Mouse (Mus musculus): ENCODE results near the gene Rasal2.

Gene Rasal2

GRCm38 (mm10) chr1:157443026-157443722 lies 30.8 kb upstream of the Rasal2 start:
- in situ Hi-C loops (cut with MboI, MseI), result no loop called here

DNA sequence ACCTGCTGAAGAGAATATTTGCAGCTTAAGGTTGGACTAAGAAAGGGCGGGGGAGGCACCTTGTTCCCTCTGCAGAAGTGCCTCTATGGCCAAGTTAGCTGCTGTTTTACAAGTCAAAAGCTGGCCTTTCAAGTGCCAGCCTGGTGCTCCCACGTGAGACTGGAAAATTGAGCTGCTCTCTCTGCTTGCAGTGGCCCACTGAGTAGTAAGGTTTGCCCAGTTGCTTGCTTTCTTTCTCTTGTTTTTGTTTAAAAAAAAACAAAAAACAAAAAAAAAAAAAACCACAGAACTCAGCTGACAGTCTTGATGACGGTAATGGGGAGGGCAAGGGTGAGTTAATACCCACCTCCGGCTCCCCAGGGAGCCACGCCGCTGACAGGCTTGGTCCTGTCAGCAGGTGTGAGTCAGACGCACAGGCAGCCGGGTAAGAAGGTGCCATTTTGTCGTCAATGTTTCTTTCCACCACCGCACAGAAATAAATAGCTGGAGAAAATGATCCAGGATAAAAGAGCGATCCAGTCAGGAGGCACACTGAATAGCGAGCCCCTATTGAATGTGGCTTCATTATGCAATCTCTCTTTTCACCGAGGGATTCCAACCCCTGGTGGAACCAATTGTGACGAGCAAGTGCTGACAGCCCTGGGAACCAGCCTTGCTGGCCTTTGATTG lies 27.7 kb upstream of the Rasal2 start:
- in situ Hi-C loops (cut with MboI, MseI), result no loop called here

DNA sequence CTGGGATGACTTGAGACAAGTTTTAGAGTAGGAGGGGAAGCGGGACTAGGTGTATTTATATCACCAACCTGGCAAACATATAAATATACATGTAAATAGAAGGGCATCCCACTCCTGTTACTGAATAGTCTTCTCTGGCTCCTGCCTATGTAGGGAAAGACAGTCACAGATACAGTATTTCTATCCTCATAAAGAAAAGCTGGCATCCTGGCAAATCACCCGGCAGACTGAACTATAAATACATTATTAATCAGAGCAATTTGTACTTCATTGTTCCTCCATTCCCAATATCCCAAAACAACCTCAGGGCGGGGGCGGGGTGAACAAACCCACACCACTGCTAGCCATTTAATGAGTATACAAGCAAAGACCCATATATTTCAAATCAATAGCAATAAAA lies 26.7 kb upstream of the Rasal2 start:
- in situ Hi-C loops (cut with MboI, MseI), result no loop called here

GRCm38 (mm10) chr1:157438290-157438689 lies 25.9 kb upstream of the Rasal2 start:
- in situ Hi-C loops (cut with MboI, MseI), result no loop called here

DNA sequence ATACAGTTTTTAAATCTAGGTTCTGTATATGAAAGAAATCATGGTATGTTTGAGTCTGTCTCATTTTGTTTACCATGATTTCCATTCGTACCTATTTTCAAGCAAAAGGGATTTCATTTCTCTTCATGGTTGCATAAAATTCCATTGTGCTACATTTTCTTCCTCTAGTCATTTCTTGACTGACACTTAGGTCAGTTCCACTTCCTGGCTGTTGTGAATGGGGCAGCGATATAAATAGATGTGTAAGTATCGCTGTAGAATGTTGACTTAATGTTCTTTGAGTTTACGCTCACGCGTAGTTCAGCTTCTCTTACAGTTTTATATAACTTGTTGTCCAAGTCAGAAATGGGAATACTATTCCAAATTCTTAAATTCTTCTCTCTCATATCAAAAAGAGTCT lies 23.5 kb upstream of the Rasal2 start:
- in situ Hi-C loops (cut with MboI, MseI), result no loop called here

DNA sequence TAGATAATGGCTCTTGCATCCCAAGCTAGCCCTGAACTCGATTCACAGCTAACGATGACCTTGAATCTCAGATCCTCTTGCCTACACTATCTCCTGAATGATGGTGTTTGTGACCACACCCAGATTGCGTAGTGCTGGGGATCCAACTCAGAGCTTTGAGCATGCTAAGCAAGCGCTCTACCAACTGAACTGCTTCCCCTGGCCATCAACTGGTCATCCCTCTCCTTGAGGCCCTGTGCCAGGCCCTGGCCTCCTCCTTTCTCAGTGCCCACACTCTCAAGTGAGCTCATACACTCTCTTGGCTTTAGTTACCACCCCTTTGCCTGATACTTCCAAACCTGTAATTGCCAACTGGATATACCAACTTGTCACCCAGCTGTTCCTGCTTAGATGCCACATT lies 22.0 kb upstream of the Rasal2 start:
- in situ Hi-C loops (cut with MboI, MseI), result no loop called here

DNA sequence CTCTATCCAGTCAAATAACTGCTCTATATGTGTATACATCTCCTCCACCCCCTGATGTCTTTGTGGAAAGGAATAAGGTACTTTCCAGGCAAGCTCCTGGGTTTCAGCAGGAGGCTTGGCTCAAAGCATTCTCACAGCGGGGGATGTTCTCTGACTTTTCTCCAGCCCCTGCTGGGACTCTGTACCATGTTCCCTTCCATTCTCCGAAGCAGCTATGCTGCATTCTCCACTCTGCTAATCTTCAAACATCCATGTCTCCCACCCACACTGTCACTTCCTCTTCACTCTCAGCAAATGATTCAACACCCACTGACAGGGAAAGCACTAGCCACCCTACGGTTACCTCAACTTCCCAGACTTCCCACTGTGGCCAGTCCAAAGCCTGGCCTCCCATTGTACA lies 20.9 kb upstream of the Rasal2 start:
- in situ Hi-C loops (cut with MboI, MseI), result no loop called here

DNA sequence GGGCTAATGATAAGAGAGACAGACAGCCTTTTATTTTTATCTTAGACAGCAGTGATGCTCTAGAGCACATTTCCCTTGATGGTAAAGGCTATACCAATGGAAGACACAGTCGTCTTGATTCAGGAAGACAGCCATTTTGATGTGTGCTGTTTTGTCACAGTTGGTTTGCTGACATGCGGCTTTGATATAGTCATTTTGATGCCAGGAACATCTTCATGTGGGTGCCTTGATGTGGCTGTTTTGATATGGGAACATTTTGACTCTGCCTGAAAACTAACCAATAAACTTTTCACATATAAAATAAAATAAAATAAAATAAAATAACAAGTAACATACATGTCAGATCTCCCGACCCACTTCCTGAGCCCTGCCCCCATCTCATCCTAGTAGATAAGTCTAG lies 16.0 kb upstream of the Rasal2 start:
- in situ Hi-C loops (cut with MboI, MseI), result no loop called here

GRCm38 (mm10) chr1:157427604-157428003 lies 15.2 kb upstream of the Rasal2 start:
- in situ Hi-C loops (cut with MboI, MseI), result no loop called here

DNA sequence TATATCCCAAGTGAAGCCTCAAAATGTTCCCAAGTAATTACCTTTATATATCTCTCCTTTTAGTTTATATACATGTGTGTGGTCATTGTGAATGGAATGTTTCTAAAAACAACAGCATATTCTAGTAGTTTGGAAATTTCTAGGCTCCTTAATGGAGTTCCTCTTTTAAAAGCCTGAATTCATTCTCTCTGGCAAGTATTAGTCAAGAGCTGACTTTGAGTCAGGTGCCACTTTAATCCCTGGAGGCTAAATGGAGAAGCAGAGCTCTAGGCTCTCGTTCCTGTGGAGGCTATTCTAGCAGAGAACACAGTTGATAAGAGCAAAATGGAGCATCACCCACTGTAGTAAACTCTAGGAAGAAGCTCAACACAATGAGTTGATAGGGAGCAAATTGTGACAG lies 14.5 kb upstream of the Rasal2 start:
- in situ Hi-C loops (cut with MboI, MseI), result no loop called here

GRCm38 (mm10) chr1:157425741-157426427 lies 13.5 kb upstream of the Rasal2 start:
- in situ Hi-C loops (cut with MboI, MseI), result no loop called here

- in situ Hi-C loops (cut with MboI, MseI), result loop anchor here (10.0 kb wide), 1 partner anchor 523 kb away; no protein-coding TSS in a partner anchor
These were observed 5.5 kb upstream of the Rasal2 start for GRCm38 (mm10) chr1:157417861-157418260.

DNA sequence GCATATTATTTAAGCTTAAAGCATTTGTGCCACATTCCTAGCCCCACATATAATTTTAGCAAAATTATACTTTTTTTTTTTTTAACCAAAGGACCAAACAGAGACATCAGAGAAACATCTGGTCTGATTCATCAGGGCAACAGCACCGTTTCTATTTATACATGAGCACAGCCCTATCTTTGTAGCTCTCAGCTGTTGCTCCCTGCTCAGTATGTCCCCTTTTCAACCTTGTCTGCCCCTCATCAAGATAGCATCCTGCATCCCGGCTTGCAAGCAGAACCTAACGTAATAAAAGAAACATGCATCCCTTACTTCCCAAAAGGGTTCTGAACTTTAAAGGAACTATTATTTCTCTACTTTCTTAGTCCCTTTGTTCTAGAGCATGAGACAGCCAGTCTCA lies 5.0 kb upstream of the Rasal2 start:
- in situ Hi-C loops (cut with MboI, MseI), result loop anchor here (10.0 kb wide), 1 partner anchor 523 kb away; no protein-coding TSS in a partner anchor

DNA sequence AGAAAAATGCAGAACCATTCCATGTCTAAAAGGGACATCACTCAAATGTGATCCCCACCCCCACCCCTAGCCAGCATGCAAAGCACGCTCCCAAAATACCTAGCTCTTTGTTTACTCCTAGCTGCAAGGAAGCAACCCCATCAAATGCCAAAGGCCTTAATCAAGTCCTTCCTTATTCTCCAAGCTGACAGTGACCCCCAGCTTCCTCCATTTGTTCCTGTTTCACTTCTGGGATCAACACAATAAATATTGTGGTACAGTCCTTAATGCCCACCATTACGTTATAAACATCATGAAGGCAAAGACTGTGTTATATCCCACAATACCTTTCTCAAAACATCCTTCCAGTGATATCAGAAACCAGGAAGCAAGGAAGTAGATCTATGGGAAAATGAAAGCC lies 4.2 kb upstream of the Rasal2 start:
- in situ Hi-C loops (cut with MboI, MseI), result loop anchor here (10.0 kb wide), 1 partner anchor 522 kb away; no protein-coding TSS in a partner anchor

- in situ Hi-C loops (cut with MboI, MseI), result loop anchor here (10.0 kb wide), 1 partner anchor 521 kb away; no protein-coding TSS in a partner anchor
These were observed 3.4 kb upstream of the Rasal2 start for GRCm38 (mm10) chr1:157415771-157416170.

DNA sequence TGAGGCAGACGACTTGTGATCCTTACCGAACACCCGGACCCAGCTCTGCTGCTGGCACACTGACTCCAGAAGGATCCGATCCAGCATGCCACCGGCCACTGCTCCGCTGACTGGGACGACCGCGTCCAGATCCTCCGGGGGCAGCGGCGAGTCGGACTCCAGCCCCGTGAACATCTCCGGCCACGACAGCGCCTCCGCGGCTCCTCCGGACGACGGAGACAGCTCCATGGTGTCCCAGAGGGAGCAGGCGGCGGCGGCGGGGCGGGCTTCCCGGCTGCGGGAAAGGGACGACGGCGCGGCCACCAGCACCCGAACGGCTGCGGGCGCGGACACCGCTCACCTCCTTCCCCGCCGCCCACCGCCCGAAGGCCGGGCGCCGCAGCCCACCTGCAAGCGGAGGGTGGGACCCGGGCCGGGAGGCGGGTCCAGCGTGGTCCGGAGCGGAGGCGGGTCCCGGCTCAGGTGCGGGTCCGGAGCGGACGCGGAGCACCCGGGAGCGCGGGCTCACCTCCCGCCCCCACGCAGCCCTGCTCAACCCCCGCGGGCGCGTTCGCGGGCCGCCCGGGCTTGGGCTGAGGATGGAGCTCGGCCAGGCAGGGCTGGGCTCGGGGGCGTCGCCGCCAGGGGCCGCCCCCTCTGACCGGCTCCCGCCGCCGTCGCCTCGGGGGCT lies 549 bp downstream of the Rasal2 start:
- in situ Hi-C loops (cut with MboI, MseI), result loop anchor here (10.0 kb wide), 1 partner anchor 517 kb away; no protein-coding TSS in a partner anchor

- in situ Hi-C loops (cut with MboI, MseI), result loop anchor here (10.0 kb wide), 1 partner anchor 517 kb away; no protein-coding TSS in a partner anchor
These were observed 1.1 kb downstream of the Rasal2 start for GRCm38 (mm10) chr1:157411341-157411710.

DNA sequence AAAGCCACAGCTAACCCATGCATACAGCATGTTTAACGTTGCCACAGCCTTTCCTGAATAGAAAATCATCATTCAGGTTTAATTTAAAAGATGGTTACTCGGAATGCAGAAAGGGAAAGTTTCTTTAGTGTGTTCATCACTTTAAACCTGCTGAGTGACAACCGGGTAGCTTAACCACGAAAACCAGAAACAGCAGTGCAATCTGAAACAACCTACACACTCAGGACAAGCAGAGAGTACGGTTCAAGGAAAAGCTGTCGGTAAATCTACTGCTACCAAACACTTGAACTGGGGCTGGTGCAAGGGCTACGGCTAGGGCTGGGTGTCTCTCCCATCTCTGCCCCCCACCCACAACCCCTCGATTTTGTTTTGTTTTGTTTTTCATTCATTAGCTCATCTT lies 1.5 kb downstream of the Rasal2 start:
- in situ Hi-C loops (cut with MboI, MseI), result loop anchor here (10.0 kb wide), 1 partner anchor 516 kb away; no protein-coding TSS in a partner anchor

DNA sequence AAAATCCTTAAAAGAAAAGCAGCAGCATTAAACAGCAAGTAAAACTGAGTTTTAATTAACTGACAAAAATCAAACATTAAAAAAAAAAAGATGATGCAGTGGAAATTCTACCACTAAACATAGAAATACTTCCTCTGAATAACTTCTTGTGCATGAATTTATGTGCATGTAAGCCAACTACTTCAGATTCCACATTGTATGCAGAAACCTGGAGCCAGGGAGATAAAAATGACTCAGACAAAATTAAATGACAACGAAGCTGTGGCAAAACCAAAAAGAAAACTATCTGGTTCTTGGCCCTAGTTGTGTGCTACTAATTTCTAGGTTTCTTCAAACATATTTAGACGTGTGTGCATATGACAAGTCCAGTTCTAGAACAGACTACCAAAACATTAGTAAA lies 2.7 kb downstream of the Rasal2 start:
- in situ Hi-C loops (cut with MboI, MseI), result loop anchor here (10.0 kb wide), 1 partner anchor 515 kb away; no protein-coding TSS in a partner anchor

DNA sequence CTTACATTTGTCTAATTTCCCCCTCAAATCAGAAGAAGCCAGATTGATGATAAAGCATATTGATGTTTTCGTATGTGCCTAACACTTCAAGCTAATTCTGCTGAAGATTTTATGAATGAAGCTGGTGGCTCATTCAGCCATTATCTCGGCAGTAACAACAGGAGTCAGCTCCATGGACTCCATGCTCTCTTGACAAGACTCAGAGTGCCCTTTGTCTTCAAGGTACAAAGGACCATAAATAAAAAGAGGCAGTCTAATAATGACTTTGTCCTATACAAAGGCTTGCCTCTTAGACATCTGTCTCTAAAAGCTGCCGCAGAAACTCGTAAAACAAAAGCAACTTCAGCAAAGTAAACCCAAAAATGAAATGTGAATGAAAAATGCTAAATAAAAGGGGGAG lies 24.4 kb downstream of the Rasal2 start:
- in situ Hi-C loops (cut with MboI, MseI), result no loop called here

DNA sequence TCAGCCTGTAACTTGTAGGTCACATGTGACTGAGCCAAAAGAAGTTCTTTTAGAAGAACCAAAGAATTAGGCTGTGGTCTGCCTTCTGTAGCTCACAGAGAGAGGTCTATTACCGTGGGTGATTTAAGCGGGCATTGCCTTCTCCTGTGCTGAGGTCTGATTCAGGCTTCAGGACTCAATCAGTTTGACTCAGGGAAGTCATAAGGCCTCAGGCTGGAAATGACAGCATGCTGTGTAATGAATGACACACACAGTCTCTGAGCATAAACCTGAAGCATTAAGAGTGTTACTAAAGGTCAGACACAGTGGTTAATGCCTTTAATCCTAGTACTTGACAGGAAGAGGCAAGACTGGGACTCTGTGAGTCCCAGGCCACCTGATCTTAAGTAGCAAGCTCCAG lies 31.7 kb downstream of the Rasal2 start:
- in situ Hi-C loops (cut with MboI, MseI), result no loop called here

DNA sequence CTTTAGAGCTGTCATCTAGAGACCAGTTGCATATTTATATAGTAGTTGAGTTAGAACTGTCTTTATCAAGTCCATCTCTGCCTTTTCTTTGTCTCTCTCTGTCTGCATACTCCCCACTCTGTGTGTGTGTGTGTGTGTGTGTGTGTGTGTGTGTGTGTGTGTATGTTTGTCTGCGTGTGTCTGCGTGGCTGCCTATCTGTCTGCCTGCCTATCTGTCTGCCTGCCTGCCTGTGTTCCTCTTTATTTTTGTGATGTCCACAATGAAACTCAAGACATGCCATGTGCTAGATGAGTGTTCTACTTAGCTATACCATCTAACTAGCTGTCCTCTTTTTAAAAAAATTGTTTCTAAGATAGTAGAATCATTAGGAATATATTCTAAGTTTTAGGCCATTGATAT lies 42.0 kb downstream of the Rasal2 start:
- in situ Hi-C loops (cut with MboI, MseI), result no loop called here
